ENCODE assay signal across 8 mouse cellular contexts in the genomic region with DNA sequence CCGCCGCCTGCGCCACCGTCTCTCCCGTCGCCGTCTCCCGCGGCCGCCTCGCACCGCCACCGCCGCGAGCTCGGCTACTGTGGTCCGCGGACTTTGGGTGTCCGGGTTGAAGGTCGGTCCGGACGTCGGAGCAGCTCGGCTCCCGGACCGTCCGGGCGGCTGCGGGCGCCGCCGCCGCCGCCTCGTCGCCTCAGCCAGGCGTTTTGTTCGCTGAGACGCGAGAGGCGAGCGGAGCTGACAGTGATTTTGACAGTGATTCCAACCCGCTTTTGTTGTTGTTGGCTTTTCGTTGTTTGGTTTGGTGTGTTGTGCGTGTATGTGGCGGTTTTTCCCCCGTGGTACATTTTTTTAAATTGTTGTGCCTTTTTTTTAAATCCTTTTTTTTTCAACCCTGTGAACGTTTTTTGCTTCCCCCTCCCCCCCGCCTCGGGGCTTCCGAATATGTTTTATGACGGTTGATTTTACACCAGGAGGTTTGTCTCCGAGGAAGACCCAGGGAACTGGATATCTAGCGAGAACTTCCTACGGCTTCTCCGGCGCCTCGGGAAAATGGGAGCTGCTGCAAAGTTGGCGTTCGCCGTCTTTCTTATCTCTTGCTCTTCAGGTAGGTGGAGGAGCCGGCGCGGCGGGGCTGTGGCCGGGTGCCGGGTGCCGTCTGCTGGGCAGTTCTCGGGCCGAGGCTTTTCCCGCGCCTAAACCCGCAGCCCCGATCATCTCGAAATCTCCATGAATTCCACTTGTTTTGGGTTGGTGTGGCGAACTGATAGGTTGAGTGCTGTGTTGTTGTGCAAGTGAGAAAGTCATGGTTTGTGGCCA. TPM values are rescaled to one million over a fixed set of nuclear protein-coding genes. Genes with fewer than 3 reads are reported as not detected.
DNase-seq lines count a peak whose midpoint lies in the region; ATAC-seq and TF ChIP-seq lines count a peak whose summit lies in the region.

No protein-coding gene starts in this region.

- peak overlapping the region; percentile 91 for H3K4me3 ChIP-seq in small intestine, adult 2 months (ENCODE audit: low read depth, low read length)

- no peaks in the 10 kb centered on the region for H3K36me3 ChIP-seq in small intestine, adult 2 months (ENCODE audit: control insufficient read depth, insufficient read depth, low read length)

- intact Hi-C loops in left cerebral cortex, postnatal 4 days (cut with DNase I): loop anchor here (10.0 kb wide), 1 partner anchor 820 kb away; no protein-coding TSS in a partner anchor

- peak overlapping the region; percentile 89 for H3K27ac ChIP-seq in small intestine, adult 2 months (ENCODE audit: insufficient read depth, low read depth, low read length)

- peaks cover 2% of the 10 kb centered on the region; the same call in 1 of the 2 replicates for H3K4me1 ChIP-seq in small intestine, adult 2 months (ENCODE audit: control insufficient read depth, insufficient read depth, insufficient read length, low read length)

- peak; percentile 33 for ATAC-seq in inflammation-experienced regulatory T-cells, adult 6 months
- no peak for ATAC-seq in erythroid progenitor cell, adult 5-6 weeks (replicated peaks; ENCODE audit: low FRiP score, poor library complexity, severe bottlenecking)

- under 1% methylated on average over 76 of the region's 76 CpGs for WGBS in small intestine, adult 2 months

- H3K27me3 ChIP-seq in small intestine, adult 2 months (ENCODE audit: control insufficient read depth, insufficient read depth, low read length): no peaks in the 10 kb centered on the region

- TF ChIP-seq CTCF in small intestine, adult 2 months (IDR thresholded peaks at IDR 0.05; ENCODE audit: extremely low read depth, insufficient read length, insufficient replicate concordance, low read depth, low read length): no peak; the same call in 1 of the 2 replicates

- no peak for TF ChIP-seq POLR2A in small intestine, adult 2 months (IDR thresholded peaks at IDR 0.05; ENCODE audit: low read depth, low read length)

- DNase-seq in adrenal gland, adult (ENCODE audit: inconsistent age in 2 of 2, low spot score in 1 of 2): peak; percentile 54 to 84
- peak; percentile 47 to 57 for DNase-seq in cerebellum, postnatal 36 days
- peak; percentile 41 for DNase-seq in gastrocnemius, postnatal 10 days
- DNase-seq in left cerebral cortex, postnatal 4 days: peak; percentile 36
- DNase-seq in mesoderm, embryonic 11.5 days (ENCODE audit: low read depth, low spot score): peak; percentile 47

RNA-seq across cellular contexts. Expression of gene Acvr2a, which starts 0.5 kb away (rescaled TPM):
- total RNA-seq in gastrocnemius, postnatal 10 days (2021): 10 to 100 TPM; 21.7 to 25.8 TPM
- 1 to 10 TPM; 2.1 to 3.4 (median 3.1) TPM for polyA plus RNA-seq in inflammation-experienced regulatory T-cells, adult 6 months (2017; shearing (Covaris generic))
- total RNA-seq in left cerebral cortex, postnatal 4 days (2021): 10 to 100 TPM; 72.8 to 91.2 TPM
- 1.7 and 4.8 TPM in 2 replicates for polyA plus RNA-seq in small intestine, adult 2 months (2012; rRNA removed)
- total RNA-seq in erythroid progenitor cell, adult 5-6 weeks (2015; ENCODE audit: low replicate concordance): 1.8 TPM in 1 of 2 replicates, not detected in the other
- total RNA-seq in erythroid progenitor cell, adult 5-6 weeks (2017; ENCODE audit: low replicate concordance): 0.39 TPM in 1 of 2 replicates, not detected in the other

Comparison
In these comparisons a context has a peak if more than half of its experiments do, and no peak if none do; other contexts are left out.
1. RNA of gene Acvr2a, which starts 0.5 kb away (total RNA-seq): 72.8 to 91.2 TPM in left cerebral cortex, postnatal 4 days and 21.7 to 25.8 TPM in gastrocnemius, postnatal 10 days; 0.39 to 1.8 TPM in erythroid progenitor cell, adult 5-6 weeks; every median in the first group is over 4 times any median in the second.
2. Peak in every context shown above with its lines, with median percentiles within 50 percentile points of each other: DNase-seq.